ENCODE assay signal across 8 mouse cellular contexts in genomic region chr12:5120249-5120648, GRCm38 (mm10).
A peak's percentile ranks its signal among the peaks of the same experiment; 100 is the strongest.
DNase-seq lines count a peak whose midpoint lies in the region; ATAC-seq and TF ChIP-seq lines count a peak whose summit lies in the region.
"Had no signal": no experiment of that assay in that cellular context is flagged by ENCODE, and none has a peak within 500 bp of the region (broad histone marks: within the 10 kb centered on the region; RNA-seq: fewer than 3 reads in every experiment).

No protein-coding gene starts in this region.

- H3K9ac ChIP-seq in forebrain, embryonic 11.5 days (ENCODE audit: low read length): no peak overlapping the region
- H3K9ac ChIP-seq in hindbrain, postnatal 0 days (replicated peaks; ENCODE audit: low read length): no peak overlapping the region
- H3K9ac ChIP-seq in neural tube, embryonic 12.5 days: no peak overlapping the region

- no peaks in the 10 kb centered on the region for H3K36me3 ChIP-seq in forebrain, embryonic 11.5 days (ENCODE audit: control insufficient read depth, insufficient read depth, low read length)
- no peaks in the 10 kb centered on the region for H3K36me3 ChIP-seq in hindbrain, postnatal 0 days (ENCODE audit: insufficient read depth, low read length)
- H3K36me3 ChIP-seq in neural tube, embryonic 12.5 days: no peaks in the 10 kb centered on the region

- no peaks in the 10 kb centered on the region for H3K9me3 ChIP-seq in forebrain, embryonic 11.5 days (ENCODE audit: control insufficient read depth, low read length)
- H3K9me3 ChIP-seq in hindbrain, postnatal 0 days (ENCODE audit: low read length): no peaks in the 10 kb centered on the region
- no peaks in the 10 kb centered on the region for H3K9me3 ChIP-seq in neural tube, embryonic 12.5 days

- ATAC-seq in forebrain, embryonic 11.5 days (replicated peaks; ENCODE audit: low FRiP score): peak; percentile 37; the same call in 1 of the 2 replicates
- 0 out of 2 replicates have a peak, but pooled peaks have one; percentile 10 for ATAC-seq in hindbrain, postnatal 0 days
- ATAC-seq in neural tube, embryonic 12.5 days (ENCODE audit: low FRiP score, low read depth): peak; percentile 38

- peak overlapping the region; percentile 85 for H3K27ac ChIP-seq in left cerebral cortex, adult 2 months
- H3K27ac ChIP-seq in forebrain, embryonic 11.5 days (ENCODE audit: low read depth, low read length): no peak overlapping the region
- peak overlapping the region; percentile 48; the same call in 1 of the 2 replicates for H3K27ac ChIP-seq in hindbrain, postnatal 0 days
- no peak overlapping the region for H3K27ac ChIP-seq in neural tube, embryonic 12.5 days
- H3K27ac ChIP-seq: macrophage had no signal

- intact Hi-C loops in left cerebral cortex, adult 2 months (cut with DNase I): no loop called here
- intact Hi-C loops in left cerebral cortex, postnatal 36 days (cut with DNase I): no loop called here

- DNase-seq in left cerebral cortex, adult 2 months (ENCODE audit: extremely low spot score in 1 of 2, low spot score in 2 of 2): no peak
- no peak for DNase-seq in left cerebral cortex, postnatal 36 days (ENCODE audit: low spot score in 2 of 2)
- no peak for DNase-seq in forebrain, embryonic 11.5 days (ENCODE audit: low spot score)
- DNase-seq in hindbrain, postnatal 0 days (ENCODE audit: low spot score): no peak
- no peak for DNase-seq in thymus, postnatal 25 days
- DNase-seq in kidney, adult 8-10 months: no peak

- H3K4me3 ChIP-seq in left cerebral cortex, adult 2 months: peak overlapping the region; percentile 38
- no peak overlapping the region for H3K4me3 ChIP-seq in forebrain, embryonic 11.5 days (ENCODE audit: low read depth, low read length)
- H3K4me3 ChIP-seq in hindbrain, postnatal 0 days (ENCODE audit: low read length): no peak overlapping the region
- no peak overlapping the region for H3K4me3 ChIP-seq in neural tube, embryonic 12.5 days

- no peaks in the 10 kb centered on the region for H3K27me3 ChIP-seq in forebrain, embryonic 11.5 days (ENCODE audit: control insufficient read depth, insufficient read depth, low read length)
- no peaks in the 10 kb centered on the region for H3K27me3 ChIP-seq in hindbrain, postnatal 0 days (ENCODE audit: insufficient read depth, low read length)
- H3K27me3 ChIP-seq in neural tube, embryonic 12.5 days (replicated peaks): no peaks in the 10 kb centered on the region

- H3K4me2 ChIP-seq in forebrain, embryonic 11.5 days (ENCODE audit: low read depth, low read length, severe bottlenecking): peak overlapping the region; percentile 38; the same call in 1 of the 2 replicates
- peak overlapping the region; percentile 51 for H3K4me2 ChIP-seq in hindbrain, postnatal 0 days (ENCODE audit: low read depth, low read length)
- peak overlapping the region; percentile 54 for H3K4me2 ChIP-seq in neural tube, embryonic 12.5 days (replicated peaks)

- no peaks in the 10 kb centered on the region for H3K4me1 ChIP-seq in forebrain, embryonic 11.5 days (replicated peaks; ENCODE audit: control insufficient read depth, insufficient read depth, low read length)
- H3K4me1 ChIP-seq in hindbrain, postnatal 0 days (ENCODE audit: insufficient read depth, low read length): 0 out of 2 replicates have a peak, but pooled peaks cover 4% of the 10 kb centered on the region
- peaks cover 17% of the 10 kb centered on the region; the same call in 1 of the 2 replicates for H3K4me1 ChIP-seq in neural tube, embryonic 12.5 days

- 69% methylated on average over 6 of the region's 6 CpGs for WGBS in forebrain, embryonic 11.5 days
- 57% methylated on average over 6 of the region's 6 CpGs for WGBS in hindbrain, postnatal 0 days
- WGBS in neural tube, embryonic 12.5 days: 63% methylated on average over 6 of the region's 6 CpGs

- no peak for TF ChIP-seq CTCF in left cerebral cortex, adult 2 months (IDR thresholded peaks at IDR 0.05)
- no peak for TF ChIP-seq CTCF in hindbrain, postnatal 0 days (IDR thresholded peaks at IDR 0.05; ENCODE audit: low read depth)

Comparison
In these comparisons a context has a peak if more than half of its experiments do, and no peak if none do; other contexts are left out.
1. H3K27ac ChIP-seq: peak in left cerebral cortex, adult 2 months (single experiment) and hindbrain, postnatal 0 days (single experiment); none in forebrain, embryonic 11.5 days (single experiment) and neural tube, embryonic 12.5 days (single experiment).
2. Peak in every context shown above with its lines, with median percentiles within 50 percentile points of each other: ATAC-seq and H3K4me2 ChIP-seq.